ENCODE assay signal across 12 mouse cellular contexts in the genomic region with DNA sequence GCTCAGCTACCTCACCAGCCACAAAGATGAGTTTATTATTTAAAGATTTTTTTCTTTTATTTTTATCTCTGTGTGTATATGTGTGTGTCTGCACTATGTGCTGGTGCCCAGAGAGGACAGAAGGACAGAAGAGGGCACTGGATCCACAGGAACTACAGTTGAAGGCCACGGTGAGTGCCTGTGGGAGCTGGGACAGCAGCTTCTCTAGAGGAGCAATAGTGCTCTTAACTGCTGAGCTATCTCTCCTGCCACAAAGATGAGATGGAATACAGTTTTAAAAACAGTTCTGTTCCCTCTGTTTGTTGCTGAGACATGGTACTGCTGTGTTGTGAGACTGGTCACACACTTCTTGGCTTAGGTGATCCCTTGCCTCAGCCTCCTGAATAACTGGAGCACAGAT.
"Had no signal": no experiment of that assay in that cellular context is flagged by ENCODE, and none has a peak within 500 bp of the region (broad histone marks: within the 10 kb centered on the region; RNA-seq: fewer than 3 reads in every experiment).

No protein-coding gene starts in this region.

- DNase-seq: retina, postnatal 1 day; right cerebral cortex, adult 18-20 months; right cerebral cortex, postnatal 14 days; right cerebral cortex, postnatal 25 days; right cerebral cortex, postnatal 4 days; spleen, adult 18-20 months; thymus, adult 18-20 months; thymus, adult 2 months; thymus, postnatal 14 days; thymus, postnatal 25 days; thymus, postnatal 36 days; thymus, postnatal 4 days had no signal
